Comparison of ENCODE assay signal across 13 mouse cellular contexts in the genomic region with DNA sequence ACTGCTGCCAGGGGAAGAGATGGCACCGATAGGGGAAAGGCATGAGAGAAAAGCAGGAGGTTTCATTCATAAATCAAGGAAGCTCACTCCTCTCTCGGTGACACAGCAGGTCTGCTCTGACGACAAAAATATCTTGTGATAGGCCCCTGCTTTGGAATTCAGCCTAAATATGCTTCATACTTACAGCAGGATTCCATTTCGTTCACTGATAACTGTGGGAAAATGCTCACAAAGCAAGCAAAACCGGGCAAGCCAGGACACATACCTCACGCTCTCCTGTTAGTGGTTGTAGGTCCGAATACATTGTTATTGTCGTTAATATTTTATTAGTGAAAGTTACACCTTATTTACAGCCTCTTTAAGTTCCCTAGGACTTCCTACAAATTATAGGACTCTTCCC. TPM values are rescaled to one million over a fixed set of nuclear protein-coding genes. Genes with fewer than 3 reads are reported as not detected.
A peak's percentile ranks its signal among the peaks of the same experiment; 100 is the strongest.
DNase-seq lines count a peak whose midpoint lies in the region; ATAC-seq lines count a peak whose summit lies in the region.
"Had no signal": no experiment of that assay in that cellular context is flagged by ENCODE, and none has a peak within 500 bp of the region (broad histone marks: within the 10 kb centered on the region; RNA-seq: fewer than 3 reads in every experiment).

No protein-coding gene starts in this region.

- no peak overlapping the region for H3K4me3 ChIP-seq in heart, embryonic 11.5 days (ENCODE audit: low read depth, low read length)
- H3K4me3 ChIP-seq in kidney, embryonic 16.5 days (ENCODE audit: low read length) = no peak overlapping the region
- no peak overlapping the region for H3K4me3 ChIP-seq in embryonic facial prominence, embryonic 15.5 days (replicated peaks)

- H3K27me3 ChIP-seq in heart, embryonic 11.5 days (ENCODE audit: control insufficient read depth, insufficient read depth, low read length) = no peaks in the 10 kb centered on the region
- H3K27me3 ChIP-seq in kidney, embryonic 16.5 days (ENCODE audit: insufficient read depth, low read length) = no peaks in the 10 kb centered on the region
- no peaks in the 10 kb centered on the region for H3K27me3 ChIP-seq in embryonic facial prominence, embryonic 15.5 days

- no peaks in the 10 kb centered on the region for H3K9me3 ChIP-seq in heart, embryonic 11.5 days (replicated peaks; ENCODE audit: control insufficient read depth, low read length)
- H3K9me3 ChIP-seq in kidney, embryonic 16.5 days (ENCODE audit: low read length) = no peaks in the 10 kb centered on the region
- H3K9me3 ChIP-seq in embryonic facial prominence, embryonic 15.5 days (replicated peaks) = no peaks in the 10 kb centered on the region

- ATAC-seq in heart, embryonic 11.5 days (replicated peaks; ENCODE audit: insufficient number of reproducible peaks, low FRiP score, low TSS enrichment) = no peak
- no peak for ATAC-seq in kidney, embryonic 16.5 days (ENCODE audit: low FRiP score, low TSS enrichment)
- ATAC-seq in embryonic facial prominence, embryonic 15.5 days (ENCODE audit: insufficient number of reproducible peaks, low FRiP score, low TSS enrichment, low read depth) = no peak

- H3K4me1 ChIP-seq in heart, embryonic 11.5 days (ENCODE audit: control insufficient read depth, insufficient read depth, low read length) = peaks cover 60% of the 10 kb centered on the region
- peaks cover 62% of the 10 kb centered on the region for H3K4me1 ChIP-seq in kidney, embryonic 16.5 days (ENCODE audit: insufficient read depth, low read length)
- peaks cover 59% of the 10 kb centered on the region for H3K4me1 ChIP-seq in embryonic facial prominence, embryonic 15.5 days

- peaks cover 2% of the 10 kb centered on the region; the same call in 1 of the 2 replicates for H3K36me3 ChIP-seq in heart, embryonic 11.5 days (ENCODE audit: control insufficient read depth, insufficient read depth, low read length)
- peaks cover 32% of the 10 kb centered on the region for H3K36me3 ChIP-seq in kidney, embryonic 16.5 days (ENCODE audit: insufficient read depth, low read length)
- H3K36me3 ChIP-seq in embryonic facial prominence, embryonic 15.5 days = peaks cover 16% of the 10 kb centered on the region; the same call in 1 of the 2 replicates

- H3K9ac ChIP-seq in heart, embryonic 11.5 days (ENCODE audit: low read depth, low read length) = no peak overlapping the region
- H3K9ac ChIP-seq in kidney, embryonic 16.5 days (replicated peaks; ENCODE audit: low read length) = peak overlapping the region; percentile 48
- H3K9ac ChIP-seq in embryonic facial prominence, embryonic 15.5 days = no peak overlapping the region

- intact Hi-C loops in heart, postnatal 14 days (cut with DNase I) = no loop called here

- no peak overlapping the region for H3K27ac ChIP-seq in heart, embryonic 11.5 days (ENCODE audit: low read depth, low read length)
- H3K27ac ChIP-seq in kidney, embryonic 16.5 days (ENCODE audit: low read length) = peak overlapping the region; percentile 16
- H3K27ac ChIP-seq in embryonic facial prominence, embryonic 15.5 days (replicated peaks) = peak overlapping the region; percentile 65; the same call in 1 of the 2 replicates

- 48% methylated on average over 8 of the region's 8 CpGs for WGBS in heart, embryonic 11.5 days (ENCODE audit: insufficient replicate concordance)
- 37% methylated on average over 8 of the region's 8 CpGs for WGBS in kidney, embryonic 16.5 days
- 46% methylated on average over 8 of the region's 8 CpGs for WGBS in embryonic facial prominence, embryonic 15.5 days

- 0 out of 2 replicates have a peak overlapping the region, but pooled peaks have one; percentile 25 for H3K4me2 ChIP-seq in heart, embryonic 11.5 days
- H3K4me2 ChIP-seq in kidney, embryonic 16.5 days (replicated peaks; ENCODE audit: low read depth, low read length) = peak overlapping the region; percentile 89
- peak overlapping the region; percentile 22 for H3K4me2 ChIP-seq in embryonic facial prominence, embryonic 15.5 days (replicated peaks)

- DNase-seq in heart, postnatal 14 days = no peak
- no peak for DNase-seq in kidney, postnatal 14 days
- peak; percentile 37 for DNase-seq in Muller cell, postnatal 12 days (ENCODE audit: inconsistent ontology term)
- DNase-seq in cerebellum, adult 9-10 months = no peak
- DNase-seq in adrenal gland, adult (ENCODE audit: inconsistent age in 2 of 2, low spot score in 1 of 2) = no peak
- DNase-seq: adrenal gland, postnatal 25 days; cerebellum, postnatal 25 days; kidney, adult 11 months; lung, adult 18-20 months had no signal

RNA-seq across cellular contexts. Expression of gene Jag1, which starts 8.5 kb away (rescaled TPM):
- 17.2 and 21.7 TPM in 2 replicates for polyA plus RNA-seq in heart, embryonic 11.5 days (2014; fragmentation: Nextera tagmentation; extraction: Ambion mirVana)
- total RNA-seq in heart, postnatal 14 days (2021) = 10 to 100 TPM; 15.7 to 16.0 TPM
- 37.9 and 49.2 TPM in 2 replicates for polyA plus RNA-seq in kidney, embryonic 16.5 days (2015; fragmentation: Nextera tagmentation; extraction: Ambion mirVana)
- polyA plus RNA-seq in embryonic facial prominence, embryonic 15.5 days (2015; fragmentation: Nextera tagmentation; extraction: Ambion mirVana) = 30.9 and 32.2 TPM in 2 replicates
- total RNA-seq: MEL had no signal

Comparison
In these comparisons a context has a peak if more than half of its experiments do, and no peak if none do; other contexts are left out.
1. H3K4me2 ChIP-seq: peak in every context shown above with its lines; median percentile 89 in kidney, embryonic 16.5 days; 25 in heart, embryonic 11.5 days; 22 in embryonic facial prominence, embryonic 15.5 days.